Mouse (Mus musculus) thymus, adult 2 months (tissue): ENCODE results near the gene Setd1b. TPM values are rescaled to one million over a fixed set of nuclear protein-coding genes. Genes with fewer than 3 reads are reported as not detected.
A peak's percentile ranks its signal among the peaks of the same experiment; 100 is the strongest.

ENCODE experiments used
- DNase-seq: peaks from one replicate; pipeline ENCODE4 v3.0.0; 2021
- H3K27ac ChIP-seq: fragments of 200-500 bp; 2 replicates; pipeline ENCODE4 v1.5.1; 2012; ENCODE audit warnings: low read length, control low read depth; ENCODE audit not compliant: control insufficient read depth, insufficient read depth
- H3K27me3 ChIP-seq: fragments of 200-500 bp; 2 replicates; pipeline ENCODE4 v1.6.1; 2012; ENCODE audit warnings: mild to moderate bottlenecking, low read length, moderate library complexity, mixed read lengths; ENCODE audit not compliant: control insufficient read depth, insufficient read depth
- H3K36me3 ChIP-seq: fragments of 200-500 bp; 2 replicates; pipeline ENCODE4 v1.6.1; 2012; ENCODE audit warnings: mild to moderate bottlenecking, low read length, moderate library complexity; ENCODE audit not compliant: control insufficient read depth, insufficient read depth
- H3K4me1 ChIP-seq: fragments of 200-500 bp; replicated peaks from 2 replicates; pipeline ENCODE4 v1.6.1; 2012; ENCODE audit warnings: low read length; ENCODE audit not compliant: control insufficient read depth, insufficient read depth
- H3K4me3 ChIP-seq: fragments of 200-500 bp; 2 replicates; pipeline ENCODE4 v1.5.1; 2012; ENCODE audit warnings: mild to moderate bottlenecking, low read length, control low read depth, moderate library complexity; ENCODE audit not compliant: control insufficient read depth, insufficient read depth
- CTCF ChIP-seq: fragments of 200-500 bp; IDR thresholded peaks from 2 replicates; pipeline ENCODE4 v1.5.1; 2012; ENCODE audit warnings: mild to moderate bottlenecking, control low read depth, low read length, moderate library complexity, borderline replicate concordance; ENCODE audit not compliant: control insufficient read depth, poor library complexity, insufficient read depth; ENCODE audit errors: extremely low read depth
- POLR2A ChIP-seq: fragments of 200-500 bp; IDR thresholded peaks from 2 replicates; pipeline ENCODE4 v1.6.1; 2012; ENCODE audit warnings: mild to moderate bottlenecking, low read length, control low read depth, moderate library complexity; ENCODE audit not compliant: control insufficient read depth, poor library complexity, insufficient read depth; ENCODE audit errors: extremely low read depth
- WGBS: fragments of 180-500 bp; shearing (Covaris S2); methylation state at CpG from one replicate; pipeline ENCODE4 v1.1.7; 2018; 5-methylcytosine and 5-hydroxymethylcytosine counted together
- polyA plus RNA-seq: library from polyadenylated mRNA; depleted of rRNA; stranded (reverse); fragments of >200 nt; gene quantifications from 2 replicates; pipeline ENCODE4 v1.2.3, GENCODE M21; 2012

Gene Setd1b
- polyA plus RNA-seq, 1 experiment, result 45.5 TPM

- WGBS, result 9% methylated on average over 5 of the region's 5 CpGs
- H3K4me3 ChIP-seq, result no peak overlapping the region
- peaks cover 38% of the 10 kb centered on the region for H3K36me3 ChIP-seq
- no peak for DNase-seq
- H3K27ac ChIP-seq, result 0 out of 2 replicates have a peak overlapping the region, but pooled peaks have one; percentile 29
- H3K4me1 ChIP-seq, result peaks cover 22% of the 10 kb centered on the region
- no peak for TF ChIP-seq POLR2A
- TF ChIP-seq CTCF, result no peak
- H3K27me3 ChIP-seq, result no peaks in the 10 kb centered on the region
Observed at GRCm38 (mm10) chr5:123167591-123167990, 25.6 kb downstream of the Setd1b start.

GRCm38 (mm10) chr5:123169284-123169683, 27.3 kb downstream of the Setd1b start, which contains the start of gene Psmd9:
Gene Psmd9 (plus strand): TSS chr5:123169413.
- no peak within 1 kb of the TSS for H3K27ac ChIP-seq
- H3K27me3 ChIP-seq, result no peaks in the 10 kb centered on the region
- TF ChIP-seq CTCF (no peak), POLR2A (no peak)
- H3K36me3 ChIP-seq, result peaks cover 21% of the 10 kb centered on the region
- H3K4me1 ChIP-seq, result peaks cover 22% of the 10 kb centered on the region
- no peak for DNase-seq
- H3K4me3 ChIP-seq, result no peak within 1 kb of the TSS
- 77% methylated on average over 5 of the region's 5 CpGs for WGBS

- no peak for DNase-seq
- no peak overlapping the region for H3K4me3 ChIP-seq
- peaks cover 22% of the 10 kb centered on the region for H3K4me1 ChIP-seq
- WGBS, result 95% methylated on average over 9 of the region's 9 CpGs
- no peak overlapping the region for H3K27ac ChIP-seq
- H3K27me3 ChIP-seq, result no peaks in the 10 kb centered on the region
- no peak for TF ChIP-seq CTCF
- TF ChIP-seq POLR2A, result no peak
- peaks cover 16% of the 10 kb centered on the region for H3K36me3 ChIP-seq
Observed at GRCm38 (mm10) chr5:123170365-123170764, 28.4 kb downstream of the Setd1b start.

DNA sequence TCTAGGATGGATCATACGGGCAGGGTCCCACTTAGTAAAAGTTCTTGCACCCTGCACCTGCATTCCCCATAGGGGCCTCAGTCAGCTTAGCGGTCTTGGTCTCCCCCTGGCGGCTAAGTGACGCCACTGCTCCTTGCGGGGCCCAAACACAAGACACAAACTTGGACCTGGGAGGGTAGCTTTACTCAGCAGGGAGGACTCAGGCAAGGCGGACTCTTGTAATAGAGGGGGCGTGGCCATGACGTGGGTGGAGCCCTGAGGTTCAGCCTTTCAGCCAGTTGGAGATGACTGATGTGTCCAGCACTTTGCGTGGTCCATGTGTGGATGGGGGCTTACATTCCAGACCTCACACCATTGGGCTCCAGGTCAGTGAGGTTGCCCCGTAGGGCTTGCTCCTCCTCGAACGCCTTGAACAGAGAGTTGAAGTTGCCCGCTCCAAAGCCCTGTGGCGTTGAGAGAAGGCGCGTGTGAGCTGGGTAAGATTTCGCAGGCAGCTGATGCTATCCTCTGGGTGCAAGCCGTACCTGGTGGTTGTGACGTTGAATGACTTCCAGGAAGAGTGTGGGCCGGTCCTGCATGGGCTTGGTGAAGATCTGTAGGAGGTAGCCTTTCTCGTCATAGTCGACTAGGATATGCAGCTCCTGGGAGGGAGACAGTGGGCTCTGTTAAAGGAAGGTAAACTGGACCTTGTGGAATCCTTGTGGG, 29.8 kb downstream of the Setd1b start:
- H3K4me3 ChIP-seq, result no peak overlapping the region
- DNase-seq, result peak; percentile 91

DNA sequence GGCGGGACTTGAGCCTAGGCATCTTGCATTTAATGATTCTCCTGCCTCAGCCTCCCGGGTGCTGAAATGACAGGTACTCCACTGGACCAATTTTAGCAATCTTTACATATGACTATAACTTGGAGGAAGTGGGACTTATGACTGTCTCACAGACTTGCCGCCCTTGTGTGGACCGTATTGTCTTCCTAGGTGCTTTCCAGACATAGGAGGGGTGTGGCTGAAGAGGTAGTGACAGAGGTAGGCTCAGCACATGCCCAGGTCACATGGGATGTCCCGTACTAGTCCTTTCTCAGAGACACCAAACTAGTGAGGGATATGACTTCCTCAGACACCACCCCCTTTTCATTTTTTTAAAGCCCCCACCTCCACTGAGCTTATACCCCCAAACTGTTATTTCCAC, 36.8 kb downstream of the Setd1b start:
- Histone ChIP-seq H3K36me3 (no peaks in the 10 kb centered on the region), H3K4me3 (no peak overlapping the region), H3K4me1 (no peaks in the 10 kb centered on the region), H3K27me3 (no peaks in the 10 kb centered on the region), H3K27ac (no peak overlapping the region)
- 89% methylated on average over 5 of the region's 5 CpGs for WGBS
- DNase-seq, result no peak
- TF ChIP-seq CTCF (no peak), POLR2A (no peak)

More for the DNA sequence above, 29.8 kb downstream of the Setd1b start:
- peaks cover 2% of the 10 kb centered on the region for H3K36me3 ChIP-seq
- no peaks in the 10 kb centered on the region for H3K27me3 ChIP-seq
- TF ChIP-seq CTCF (peak; percentile 98), POLR2A (no peak)
- WGBS, result 38% methylated on average over 22 of the region's 22 CpGs
- H3K4me1 ChIP-seq, result peaks cover 20% of the 10 kb centered on the region
- no peak overlapping the region for H3K27ac ChIP-seq

GRCm38 (mm10) chr5:123180390-123180789, 38.4 kb downstream of the Setd1b start:
- no peak for TF ChIP-seq POLR2A
- no peak for TF ChIP-seq CTCF
- 95% methylated on average over 15 of the region's 15 CpGs for WGBS
- Histone ChIP-seq H3K27me3 (no peaks in the 10 kb centered on the region), H3K27ac (no peak overlapping the region), H3K36me3 (no peaks in the 10 kb centered on the region), H3K4me3 (no peak overlapping the region), H3K4me1 (no peaks in the 10 kb centered on the region)
- DNase-seq, result no peak
